Mouse (Mus musculus) testis, adult 2 months (tissue): ENCODE measurements around the gene Krtap10-10. TPM values are rescaled to one million over a fixed set of nuclear protein-coding genes. Genes with fewer than 3 reads are reported as not detected.
"Not testable (repeated sequence)": the region's sequence is repeated elsewhere in the genome, so short reads cannot be mapped to it uniquely, and the experiment has no call there.

ENCODE experiments used
- H3K27ac ChIP-seq: fragments of 200-500 bp; 2 replicates; pipeline ENCODE4 v1.5.1; 2012; ENCODE audit warnings: low read depth, low read length; ENCODE audit not compliant: control insufficient read depth, insufficient read depth
- H3K27me3 ChIP-seq: fragments of 200-500 bp; 2 replicates; pipeline ENCODE4 v1.6.1; 2012; ENCODE audit warnings: mild to moderate bottlenecking, low read length, moderate library complexity; ENCODE audit not compliant: control insufficient read depth, insufficient read depth
- H3K36me3 ChIP-seq: fragments of 200-500 bp; 2 replicates; pipeline ENCODE4 v1.6.1; 2012; ENCODE audit warnings: mild to moderate bottlenecking, low read length; ENCODE audit not compliant: control insufficient read depth, insufficient read depth
- H3K4me1 ChIP-seq: fragments of 200-500 bp; 2 replicates; pipeline ENCODE4 v1.6.1; 2012; ENCODE audit warnings: low read length; ENCODE audit not compliant: control insufficient read depth, insufficient read depth
- H3K4me3 ChIP-seq: fragments of 200-500 bp; 2 replicates; pipeline ENCODE4 v1.5.1; 2012; ENCODE audit warnings: low read depth, mild to moderate bottlenecking, low read length, moderate library complexity, mixed read lengths; ENCODE audit not compliant: control insufficient read depth
- CTCF ChIP-seq: fragments of 200-500 bp; IDR thresholded peaks from 2 replicates; pipeline ENCODE4 v1.5.1; 2012; ENCODE audit warnings: low read depth, mild to moderate bottlenecking, inconsistent platforms, low read length, moderate library complexity; ENCODE audit not compliant: control insufficient read depth, insufficient read depth, insufficient replicate concordance
- POLR2A ChIP-seq: fragments of 200-500 bp; IDR thresholded peaks from 2 replicates; pipeline ENCODE4 v1.6.1; 2012; ENCODE audit warnings: low read depth, mild to moderate bottlenecking, inconsistent platforms, low read length, moderate library complexity; ENCODE audit not compliant: control insufficient read depth
- polyA plus RNA-seq: library from polyadenylated mRNA; depleted of rRNA; stranded (reverse); fragments of >200 nt; gene quantifications from 2 replicates; pipeline ENCODE4 v1.2.3, GENCODE M21; 2012; rRNA removed

The Krtap10-10 gene
- not detected in 2 replicates for polyA plus RNA-seq

DNA sequence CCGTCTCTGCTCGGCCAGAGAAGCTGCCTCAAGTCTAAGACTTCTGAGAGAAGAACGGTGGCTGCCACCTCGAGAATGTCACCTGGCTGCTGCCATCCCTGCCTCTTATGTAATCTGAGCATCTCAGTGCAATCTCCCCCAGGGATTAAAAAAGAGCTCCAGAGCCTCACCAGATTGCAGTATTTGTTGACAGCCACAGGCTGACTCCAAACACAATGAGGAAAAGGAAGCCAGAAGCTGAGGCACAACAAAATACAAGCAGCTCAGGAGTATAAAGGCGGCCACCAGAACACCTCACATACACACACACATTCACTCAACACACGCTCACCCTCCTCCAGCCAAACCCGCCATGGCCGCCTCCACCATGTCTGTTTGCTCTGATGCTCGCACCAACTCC lies at the start of gene Krtap10-10:
TSS of gene Krtap10-10 (plus strand) at position 301 of the 400 bp plus-strand sequence.
- TF ChIP-seq POLR2A (no peak), CTCF (no peak)
- Histone ChIP-seq H3K27me3 (no peaks in the 10 kb centered on the region), H3K36me3 (no peaks in the 10 kb centered on the region), H3K27ac (no peak within 1 kb of the TSS), H3K4me1 (no peaks in the 10 kb centered on the region), H3K4me3 (no peak within 1 kb of the TSS)

DNA sequence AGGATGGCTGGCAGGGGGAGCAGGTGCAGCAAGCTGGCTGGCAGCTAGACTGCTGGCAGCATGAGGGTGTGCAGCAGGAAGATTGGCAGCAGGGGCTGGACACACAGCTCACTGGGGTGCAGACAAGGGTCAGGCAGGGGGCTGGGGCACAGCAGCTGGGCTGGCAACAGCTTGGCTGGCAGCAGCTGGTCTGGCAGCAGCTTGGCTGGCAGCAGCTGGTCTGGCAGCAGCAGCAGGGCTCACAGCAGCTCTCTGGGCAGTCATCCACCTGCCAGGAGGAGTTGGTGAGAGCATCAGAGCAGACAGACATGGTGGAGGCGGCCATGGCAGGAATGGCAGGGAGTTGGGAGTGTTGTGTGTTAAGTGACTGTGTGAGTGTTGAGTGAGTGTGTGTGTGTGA lies 47.9 kb upstream of the Krtap10-10 start, which contains the start of gene Gm7137:
TSS of gene Gm7137 (minus strand) at position 325 of the 400 bp plus-strand sequence.
- H3K27me3 ChIP-seq, H3K36me3 ChIP-seq, H3K4me3 ChIP-seq, H3K4me1 ChIP-seq, H3K27ac ChIP-seq: not testable (repeated sequence)

DNA sequence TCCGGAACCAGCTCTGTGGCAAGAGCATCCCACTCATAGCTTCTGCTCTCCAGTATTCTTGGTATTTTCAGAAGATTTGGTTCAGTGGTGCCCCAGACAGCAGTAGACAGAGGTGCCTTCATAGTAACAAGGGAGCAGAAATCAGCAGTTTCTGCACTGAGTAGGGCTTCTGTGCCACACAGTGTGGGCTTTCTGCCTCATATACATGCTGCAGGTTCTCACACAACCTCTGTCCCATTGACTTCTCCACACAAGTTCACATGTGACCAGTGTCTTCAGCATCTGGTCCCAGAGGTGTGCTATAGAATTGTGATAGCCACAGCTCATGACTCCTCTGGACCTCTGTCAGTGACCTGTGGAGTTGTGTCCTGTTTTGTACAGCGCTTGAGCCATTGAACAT lies 47.1 kb upstream of the Krtap10-10 start:
- H3K4me3 ChIP-seq = no peak overlapping the region
- no peaks in the 10 kb centered on the region for H3K4me1 ChIP-seq
- TF ChIP-seq POLR2A (no peak), CTCF (no peak)
- H3K27ac ChIP-seq = no peak overlapping the region
- no peaks in the 10 kb centered on the region for H3K36me3 ChIP-seq
- no peaks in the 10 kb centered on the region for H3K27me3 ChIP-seq

- H3K27ac ChIP-seq = no peak within 1 kb of the TSS
Observed at GRCm38 (mm10) chr10:77794976-77795375, 40.8 kb upstream of the Krtap10-10 start, which contains the start of gene Gm9639. Gm9639 (minus strand) TSS chr10:77795076.

GRCm38 (mm10) chr10:77797677-77798076 lies 38.1 kb upstream of the Krtap10-10 start:
- Histone ChIP-seq H3K4me3 (no peak overlapping the region), H3K36me3 (no peaks in the 10 kb centered on the region), H3K4me1 (no peaks in the 10 kb centered on the region), H3K27me3 (no peaks in the 10 kb centered on the region), H3K27ac (no peak overlapping the region)
- TF ChIP-seq POLR2A (no peak), CTCF (no peak)

More at GRCm38 (mm10) chr10:77794976-77795375, 40.8 kb upstream of the Krtap10-10 start, which contains the start of gene Gm9639:
- no peaks in the 10 kb centered on the region for H3K27me3 ChIP-seq
- H3K4me3 ChIP-seq = no peak within 1 kb of the TSS
- TF ChIP-seq CTCF (no peak), POLR2A (no peak)
- H3K4me1 ChIP-seq = no peaks in the 10 kb centered on the region
- H3K36me3 ChIP-seq = no peaks in the 10 kb centered on the region

- H3K4me3 ChIP-seq, H3K36me3 ChIP-seq, H3K4me1 ChIP-seq, H3K27me3 ChIP-seq, H3K27ac ChIP-seq: not testable (repeated sequence)
Observed at GRCm38 (mm10) chr10:77798164-77798920, 37.4 kb upstream of the Krtap10-10 start.

GRCm38 (mm10) chr10:77798921-77799508 lies 36.7 kb upstream of the Krtap10-10 start, which contains the start of gene Gm19668:
Gm19668 (minus strand) TSS chr10:77799133.
- Histone ChIP-seq H3K4me1 (no peaks in the 10 kb centered on the region), H3K27ac (no peak within 1 kb of the TSS)

More at GRCm38 (mm10) chr10:77798921-77799508, 36.7 kb upstream of the Krtap10-10 start, which contains the start of gene Gm19668:
- TF ChIP-seq POLR2A = no peak
- TF ChIP-seq CTCF = no peak
- H3K36me3 ChIP-seq = no peaks in the 10 kb centered on the region
- H3K4me3 ChIP-seq = no peak within 1 kb of the TSS
- H3K27me3 ChIP-seq = no peaks in the 10 kb centered on the region
